ENCODE assay signal across 30 mouse cellular contexts in the genomic region with DNA sequence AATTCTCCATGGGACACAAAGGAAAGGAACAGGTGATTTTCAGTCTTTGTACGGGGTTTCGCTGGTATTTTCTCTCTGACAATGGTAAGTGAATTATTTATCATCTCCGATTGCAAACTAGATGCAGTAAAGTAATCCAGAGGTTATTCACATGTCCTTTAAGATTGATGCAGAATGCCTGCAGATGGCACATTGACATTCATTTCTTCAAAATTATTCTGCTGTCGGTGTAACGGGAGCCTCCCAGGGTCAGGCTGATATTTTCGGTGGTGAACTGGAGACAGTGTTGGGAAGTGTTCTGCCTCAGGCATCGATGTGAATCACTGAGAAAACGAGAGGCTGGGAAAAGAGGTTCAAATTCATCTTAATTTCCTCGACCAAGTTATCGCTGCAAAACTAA.
DNase-seq lines count a peak whose midpoint lies in the region; ATAC-seq lines count a peak whose summit lies in the region.
"Had no signal": no experiment of that assay in that cellular context is flagged by ENCODE, and none has a peak within 500 bp of the region (broad histone marks: within the 10 kb centered on the region; RNA-seq: fewer than 3 reads in every experiment).

No protein-coding gene starts in this region.

- no peak for ATAC-seq in hindbrain, embryonic 11.5 days (ENCODE audit: low FRiP score)
- ATAC-seq in midbrain, embryonic 14.5 days (ENCODE audit: low FRiP score, low TSS enrichment), result no peak
- ATAC-seq in midbrain, embryonic 11.5 days (ENCODE audit: low FRiP score), result no peak
- ATAC-seq in neural tube, embryonic 15.5 days (ENCODE audit: low FRiP score), result no peak
- ATAC-seq in CD4-positive, CD25-positive, alpha-beta regulatory T cell, adult 4 months, result no peak
- ATAC-seq: intestine, postnatal 0 days had no signal

- no peak overlapping the region for H3K4me3 ChIP-seq in hindbrain, embryonic 11.5 days (ENCODE audit: low read depth, low read length)
- H3K4me3 ChIP-seq in hindbrain, embryonic 10.5 days, result no peak overlapping the region
- no peak overlapping the region for H3K4me3 ChIP-seq in midbrain, embryonic 14.5 days (replicated peaks; ENCODE audit: low read depth, low read length)
- no peak overlapping the region for H3K4me3 ChIP-seq in midbrain, embryonic 11.5 days (ENCODE audit: low read depth, low read length)
- no peak overlapping the region for H3K4me3 ChIP-seq in neural tube, embryonic 15.5 days (replicated peaks)
- H3K4me3 ChIP-seq: embryonic facial prominence, embryonic 12.5 days; heart, embryonic 10.5 days; heart, embryonic 15.5 days; myocyte had no signal

- no peaks in the 10 kb centered on the region for H3K36me3 ChIP-seq in hindbrain, embryonic 11.5 days (ENCODE audit: control insufficient read depth, insufficient read depth, low read length)
- peaks cover 26% of the 10 kb centered on the region for H3K36me3 ChIP-seq in hindbrain, embryonic 10.5 days
- 0 out of 2 replicates have a peak, but pooled peaks cover 3% of the 10 kb centered on the region for H3K36me3 ChIP-seq in midbrain, embryonic 14.5 days (ENCODE audit: control insufficient read depth, insufficient read depth, low read length)
- H3K36me3 ChIP-seq in midbrain, embryonic 11.5 days (ENCODE audit: control insufficient read depth, insufficient read depth, low read length), result peaks cover 4% of the 10 kb centered on the region; the same call in 1 of the 2 replicates
- 0 out of 2 replicates have a peak, but pooled peaks cover 2% of the 10 kb centered on the region for H3K36me3 ChIP-seq in neural tube, embryonic 15.5 days
- H3K36me3 ChIP-seq: heart, embryonic 15.5 days had no signal

- DNase-seq in hindbrain, embryonic 11.5 days (ENCODE audit: low spot score), result peak; percentile 18
- DNase-seq in hindbrain, embryonic 10.5 days (ENCODE audit: low spot score), result no peak
- DNase-seq in midbrain, embryonic 14.5 days, result peak; percentile 61
- no peak for DNase-seq in midbrain, embryonic 11.5 days (ENCODE audit: low spot score, missing footprints)
- DNase-seq in mesoderm, embryonic 11.5 days (ENCODE audit: low read depth, low spot score), result peak; percentile 38
- DNase-seq: adrenal gland, postnatal 25 days; cerebellum, adult 8-10 months; cerebellum, postnatal 25 days; gastrocnemius, postnatal 25 days; heart, adult 11 months; kidney, adult 9 months; kidney, postnatal 14 days; layer of hippocampus, adult 9-11 months; liver; lung, adult 2 months; lung, postnatal 10 days; right cerebral cortex, adult 18-20 months; right cerebral cortex, postnatal 4 days; thymus, adult 18-20 months; thymus, postnatal 36 days had no signal

- no peaks in the 10 kb centered on the region for H3K27me3 ChIP-seq in hindbrain, embryonic 11.5 days (ENCODE audit: control insufficient read depth, insufficient read depth, low read length)
- H3K27me3 ChIP-seq in hindbrain, embryonic 10.5 days (ENCODE audit: insufficient read depth, poor library complexity, severe bottlenecking), result no peaks in the 10 kb centered on the region
- no peaks in the 10 kb centered on the region for H3K27me3 ChIP-seq in midbrain, embryonic 14.5 days (ENCODE audit: control insufficient read depth, insufficient read depth, low read length)
- H3K27me3 ChIP-seq in midbrain, embryonic 11.5 days (ENCODE audit: control insufficient read depth, insufficient read depth, low read length), result no peaks in the 10 kb centered on the region
- no peaks in the 10 kb centered on the region for H3K27me3 ChIP-seq in neural tube, embryonic 15.5 days (replicated peaks)
- H3K27me3 ChIP-seq: embryonic facial prominence, embryonic 12.5 days; heart, embryonic 15.5 days had no signal

- H3K27ac ChIP-seq in hindbrain, embryonic 11.5 days (ENCODE audit: low read depth, low read length), result no peak overlapping the region; the same call in 1 of the 2 replicates
- H3K27ac ChIP-seq in hindbrain, embryonic 10.5 days, result no peak overlapping the region
- peak overlapping the region; percentile 60 for H3K27ac ChIP-seq in midbrain, embryonic 14.5 days (replicated peaks; ENCODE audit: low read depth, low read length)
- H3K27ac ChIP-seq in midbrain, embryonic 11.5 days (ENCODE audit: low read depth, low read length), result no peak overlapping the region
- peak overlapping the region; percentile 37; the same call in 1 of the 2 replicates for H3K27ac ChIP-seq in neural tube, embryonic 15.5 days (replicated peaks)
- H3K27ac ChIP-seq: embryonic facial prominence, embryonic 12.5 days; heart, embryonic 10.5 days; heart, embryonic 15.5 days; liver, embryonic 14.5 days; macrophage; stomach, postnatal 0 days had no signal

- H3K4me1 ChIP-seq in hindbrain, embryonic 11.5 days (replicated peaks; ENCODE audit: control insufficient read depth, insufficient read depth, low read length), result no peaks in the 10 kb centered on the region
- H3K4me1 ChIP-seq in hindbrain, embryonic 10.5 days (replicated peaks), result peaks cover 6% of the 10 kb centered on the region
- H3K4me1 ChIP-seq in midbrain, embryonic 14.5 days (ENCODE audit: control insufficient read depth, insufficient read depth, low read length), result 0 out of 2 replicates have a peak, but pooled peaks cover 4% of the 10 kb centered on the region
- H3K4me1 ChIP-seq in midbrain, embryonic 11.5 days (ENCODE audit: control insufficient read depth, insufficient read depth, low read length), result peaks cover 1% of the 10 kb centered on the region; the same call in 1 of the 2 replicates
- 0 out of 2 replicates have a peak, but pooled peaks cover 11% of the 10 kb centered on the region for H3K4me1 ChIP-seq in neural tube, embryonic 15.5 days
- H3K4me1 ChIP-seq: heart, embryonic 10.5 days; heart, embryonic 15.5 days had no signal

- no peak overlapping the region for H3K9ac ChIP-seq in hindbrain, embryonic 11.5 days (ENCODE audit: low read depth, low read length)
- H3K9ac ChIP-seq in midbrain, embryonic 14.5 days (replicated peaks; ENCODE audit: low read length), result no peak overlapping the region
- no peak overlapping the region for H3K9ac ChIP-seq in midbrain, embryonic 11.5 days (ENCODE audit: low read length)
- no peak overlapping the region for H3K9ac ChIP-seq in neural tube, embryonic 15.5 days (replicated peaks)
- H3K9ac ChIP-seq: embryonic facial prominence, embryonic 12.5 days; heart, embryonic 15.5 days; liver, embryonic 14.5 days had no signal

- WGBS in hindbrain, embryonic 11.5 days, result 65% methylated on average over 10 of the region's 10 CpGs
- WGBS in hindbrain, embryonic 10.5 days, result 84% methylated on average over 10 of the region's 10 CpGs
- 44% methylated on average over 10 of the region's 10 CpGs for WGBS in midbrain, embryonic 14.5 days
- WGBS in midbrain, embryonic 11.5 days, result 82% methylated on average over 10 of the region's 10 CpGs
- WGBS in neural tube, embryonic 15.5 days, result 21% methylated on average over 10 of the region's 10 CpGs

- no peak overlapping the region for H3K4me2 ChIP-seq in hindbrain, embryonic 11.5 days (replicated peaks; ENCODE audit: low read depth, low read length)
- H3K4me2 ChIP-seq in midbrain, embryonic 14.5 days (ENCODE audit: low read length), result no peak overlapping the region
- H3K4me2 ChIP-seq in midbrain, embryonic 11.5 days, result no peak overlapping the region
- H3K4me2 ChIP-seq in neural tube, embryonic 15.5 days, result no peak overlapping the region
- H3K4me2 ChIP-seq: embryonic facial prominence, embryonic 12.5 days; heart, embryonic 15.5 days had no signal

- no peaks in the 10 kb centered on the region for H3K9me3 ChIP-seq in hindbrain, embryonic 11.5 days (ENCODE audit: control insufficient read depth, low read length)
- 0 out of 2 replicates have a peak, but pooled peaks cover 5% of the 10 kb centered on the region for H3K9me3 ChIP-seq in hindbrain, embryonic 10.5 days
- peaks cover 6% of the 10 kb centered on the region; the same call in 1 of the 2 replicates for H3K9me3 ChIP-seq in midbrain, embryonic 14.5 days (ENCODE audit: control insufficient read depth, low read length)
- peaks cover 6% of the 10 kb centered on the region; the same call in 1 of the 2 replicates for H3K9me3 ChIP-seq in midbrain, embryonic 11.5 days (ENCODE audit: control insufficient read depth, low read length)
- H3K9me3 ChIP-seq in neural tube, embryonic 15.5 days (replicated peaks), result no peaks in the 10 kb centered on the region
- H3K9me3 ChIP-seq: heart, embryonic 10.5 days; heart, embryonic 15.5 days had no signal

Comparison
In these comparisons a context has a peak if more than half of its experiments do, and no peak if none do; other contexts are left out.
1. DNase-seq: peak in hindbrain, embryonic 11.5 days (single experiment), midbrain, embryonic 14.5 days (single experiment) and mesoderm, embryonic 11.5 days (single experiment); none in hindbrain, embryonic 10.5 days (single experiment) and midbrain, embryonic 11.5 days (single experiment).
2. H3K27ac ChIP-seq: peak in midbrain, embryonic 14.5 days (single experiment) and neural tube, embryonic 15.5 days (single experiment); none in hindbrain, embryonic 11.5 days (single experiment), hindbrain, embryonic 10.5 days (single experiment) and midbrain, embryonic 11.5 days (single experiment).